Mouse (Mus musculus) heart, adult 10 weeks (tissue): ENCODE measurements around the gene Gm11757. TPM values are rescaled to one million over a fixed set of nuclear protein-coding genes. Genes with fewer than 3 reads are reported as not detected.

Source experiments
- polyA plus RNA-seq: library from polyadenylated mRNA; stranded (reverse); fragments of 350-450 nt; fragmentation: Illumina TruSeq; extraction: RNeasy Lipid Tissue Mini Kit (QIAGEN cat#74804); gene quantifications from one replicate; pipeline ENCODE4 v1.2.3, GENCODE M21; 2014; ENCODE audit warnings: low read depth, low replicate concordance

The Gm11757 gene
- not detected for polyA plus RNA-seq

DNA sequence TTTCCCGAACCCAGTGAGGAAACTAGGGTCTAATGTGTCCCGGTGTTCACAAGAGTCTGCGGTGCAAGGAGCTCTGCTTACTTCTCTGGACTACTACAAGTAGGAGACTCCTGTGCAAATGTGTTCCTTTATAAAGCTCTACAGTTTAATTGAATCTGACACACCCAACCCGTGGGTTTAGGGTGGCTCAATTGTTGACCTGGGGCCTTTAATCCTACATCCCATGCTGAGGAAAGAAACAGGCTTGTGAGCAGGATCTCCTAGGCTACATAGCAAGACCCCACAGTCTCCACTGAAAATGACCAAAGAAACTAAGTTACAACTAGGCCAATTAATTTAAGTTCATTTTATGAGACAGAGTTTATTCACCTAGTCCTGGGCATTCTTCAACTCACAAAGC is at the start of gene Gm11757:
Gene Gm11757 (minus strand): TSS at position 101 of the 400 bp plus-strand sequence.

DNA sequence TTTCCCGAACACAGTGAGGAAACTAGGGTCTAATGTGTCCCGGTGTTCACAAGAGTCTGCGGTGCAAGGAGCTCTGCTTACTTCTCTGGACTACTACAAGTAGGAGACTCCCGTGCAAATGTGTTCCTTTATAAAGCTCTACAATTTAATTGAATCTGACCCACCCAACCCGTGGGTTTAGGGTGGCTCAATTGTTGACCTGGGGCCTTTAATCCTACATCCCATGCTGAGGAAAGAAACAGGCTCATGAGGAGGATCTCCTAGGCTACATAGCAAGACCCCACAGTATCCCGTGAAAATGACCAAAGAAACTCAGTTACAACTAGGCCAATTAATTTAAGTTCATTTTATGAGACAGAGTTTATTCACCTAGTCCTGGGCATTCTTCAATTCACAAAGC is 29.7 kb upstream of the Gm11757 start, which contains the start of gene Gm11756:
Gene Gm11756 (minus strand): TSS at position 101 of the 400 bp plus-strand sequence.

DNA sequence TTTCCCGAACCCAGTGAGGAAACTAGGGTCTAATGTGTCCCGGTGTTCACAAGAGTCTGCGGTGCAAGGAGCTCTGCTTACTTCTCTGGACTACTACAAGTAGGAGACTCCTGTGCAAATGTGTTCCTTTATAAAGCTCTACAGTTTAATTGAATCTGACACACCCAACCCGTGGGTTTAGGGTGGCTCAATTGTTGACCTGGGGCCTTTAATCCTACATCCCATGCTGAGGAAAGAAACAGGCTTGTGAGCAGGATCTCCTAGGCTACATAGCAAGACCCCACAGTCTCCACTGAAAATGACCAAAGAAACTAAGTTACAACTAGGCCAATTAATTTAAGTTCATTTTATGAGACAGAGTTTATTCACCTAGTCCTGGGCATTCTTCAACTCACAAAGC is 14.9 kb upstream of the Gm11757 start, which contains the start of gene Gm13871:
Gene Gm13871 (minus strand): TSS at position 101 of the 400 bp plus-strand sequence.

GRCm38 (mm10) chr4:73876166-73876565 is 14.7 kb downstream of the Gm11757 start, which contains the start of gene Gm11758:
Gene Gm11758, minus strand, starts transcription at chr4:73876266.

Other genes with a start within 250 kb of the Gm11757 start
- gene Gm11239, start 222.8 kb downstream of the Gm11757 start, polyA plus RNA-seq, result not detected
- gene Gm428, start 207.6 kb downstream of the Gm11757 start, polyA plus RNA-seq, result not detected
- gene Rasef, start 100.1 kb downstream of the Gm11757 start, polyA plus RNA-seq, result 0.84 TPM
- not detected for gene Gm11758, start 14.8 kb downstream of the Gm11757 start, polyA plus RNA-seq
- not detected for gene Gm13871, start 14.8 kb upstream of the Gm11757 start, polyA plus RNA-seq
- 9.3 TPM for gene Gm11756, start 29.6 kb upstream of the Gm11757 start, polyA plus RNA-seq
- 58.1 TPM for gene 2310002L09Rik, start 59.7 kb upstream of the Gm11757 start, polyA plus RNA-seq
- gene Frmd3, start 122.3 kb upstream of the Gm11757 start, polyA plus RNA-seq, result not detected